Mouse (Mus musculus) thymus, postnatal 4 days (tissue): ENCODE measurements at regions not wholly inside any gene's neighbourhood (a gene's known extent, or its start where the extent isn't known, plus 50 kb on each side); places are given as distances from the start of the nearest gene placed in this dataset.

Source experiments
- DNase-seq: peaks from one replicate; pipeline ENCODE4 v3.0.0; 2021

- no peak for DNase-seq
Measured at GRCm38 (mm10) chr12:13668485-13669022, 399.6 kb downstream of the Nbas start.

- DNase-seq = no peak
Measured at GRCm38 (mm10) chr12:13639336-13639735, 370.4 kb downstream of the Nbas start.
